Mouse (Mus musculus) adipocyte (in vitro differentiated cells): ENCODE results near the gene Prpf6.

Source experiments
- DNase-seq: peaks from one replicate; pipeline ENCODE4 v3.0.0-alpha.2; 2016; ENCODE audit warnings: low spot score

The Prpf6 gene

GRCm38 (mm10) chr2:181580131-181580772 lies 11.4 kb upstream of the Prpf6 start:
- no peak for DNase-seq

- DNase-seq, result peak; percentile 95
These were observed 10.7 kb upstream of the Prpf6 start for GRCm38 (mm10) chr2:181581016-181581401.

GRCm38 (mm10) chr2:181581402-181582120 lies 10.1 kb upstream of the Prpf6 start:
- DNase-seq, result peak; percentile 85

GRCm38 (mm10) chr2:181582358-181582757 lies 9.3 kb upstream of the Prpf6 start:
- DNase-seq, result no peak

- DNase-seq, result no peak
These were observed 8.7 kb upstream of the Prpf6 start for GRCm38 (mm10) chr2:181582939-181583338.

GRCm38 (mm10) chr2:181583460-181584257 lies 8.0 kb upstream of the Prpf6 start:
- no peak for DNase-seq

GRCm38 (mm10) chr2:181584411-181584942 lies 7.2 kb upstream of the Prpf6 start, which contains the start of gene Uckl1:
Gene Uckl1 (minus strand): TSS chr2:181584892.
- no peak for DNase-seq

GRCm38 (mm10) chr2:181585506-181585905 lies 6.2 kb upstream of the Prpf6 start:
- DNase-seq, result no peak

- no peak for DNase-seq
These were observed 5.5 kb upstream of the Prpf6 start for GRCm38 (mm10) chr2:181586124-181586523.

- DNase-seq, result no peak
These were observed 3.9 kb upstream of the Prpf6 start for GRCm38 (mm10) chr2:181587796-181588195.

- DNase-seq, result no peak
These were observed 3.4 kb upstream of the Prpf6 start for GRCm38 (mm10) chr2:181588229-181588780.

- no peak for DNase-seq
These were observed 2.5 kb upstream of the Prpf6 start for GRCm38 (mm10) chr2:181589011-181589731.

GRCm38 (mm10) chr2:181589732-181590105 lies 1.9 kb upstream of the Prpf6 start:
- no peak for DNase-seq

GRCm38 (mm10) chr2:181590471-181590870 lies 1.2 kb upstream of the Prpf6 start:
- DNase-seq, result no peak

- DNase-seq, result peak; percentile 74
These were observed 768 bp downstream of the Prpf6 start, which contains the start of gene Zfp512b for GRCm38 (mm10) chr2:181592231-181593041. Gene Zfp512b (minus strand): TSS chr2:181592803.

- peak; percentile 80 for DNase-seq
These were observed 1.4 kb downstream of the Prpf6 start for GRCm38 (mm10) chr2:181593042-181593421.

GRCm38 (mm10) chr2:181593937-181594336 lies 2.3 kb downstream of the Prpf6 start:
- DNase-seq, result peak; percentile 49

- DNase-seq, result peak; percentile 75
These were observed 3.5 kb downstream of the Prpf6 start for GRCm38 (mm10) chr2:181594946-181595696.

GRCm38 (mm10) chr2:181596221-181596960 lies 4.7 kb downstream of the Prpf6 start:
- no peak for DNase-seq
